Mouse (Mus musculus) forebrain, embryonic 15.5 days (tissue): ENCODE results near the gene Sox11. TPM values are rescaled to one million over a fixed set of nuclear protein-coding genes. Genes with fewer than 3 reads are reported as not detected.

Source experiments
- ATAC-seq: fragments of 200-750 bp; cut with Nextera tagmentation; replicated peaks from 2 replicates; pipeline ENCODE4 v1.8.0; 2017; ENCODE audit warnings: mild to moderate bottlenecking, moderate TSS enrichment, moderate library complexity
- H3K27ac ChIP-seq: fragments of 300-500 bp; sonication (generic); replicated peaks from 2 replicates; pipeline ENCODE4 v1.5.1; 2015; ENCODE audit warnings: mild to moderate bottlenecking, inconsistent platforms
- H3K27me3 ChIP-seq: fragments of 300-500 bp; sonication (generic); 2 replicates; pipeline ENCODE4 v1.6.1; 2015; ENCODE audit warnings: inconsistent platforms
- H3K36me3 ChIP-seq: fragments of 300-500 bp; sonication (generic); 2 replicates; pipeline ENCODE4 v1.6.1; 2015; ENCODE audit warnings: mild to moderate bottlenecking, inconsistent platforms
- H3K4me1 ChIP-seq: fragments of 300-500 bp; sonication (generic); 2 replicates; pipeline ENCODE4 v1.6.1; 2015; ENCODE audit warnings: inconsistent platforms
- H3K4me2 ChIP-seq: fragments of 300-500 bp; sonication (generic); replicated peaks from 2 replicates; pipeline ENCODE4 v1.6.1; 2015; ENCODE audit warnings: mild to moderate bottlenecking, inconsistent platforms
- H3K4me3 ChIP-seq: fragments of 300-500 bp; sonication (generic); 2 replicates; pipeline ENCODE4 v1.5.1; 2015; ENCODE audit warnings: mild to moderate bottlenecking, inconsistent platforms
- H3K9ac ChIP-seq: fragments of 300-500 bp; sonication (generic); replicated peaks from 2 replicates; pipeline ENCODE4 v1.6.1; 2015; ENCODE audit warnings: mild to moderate bottlenecking, inconsistent platforms
- H3K9me3 ChIP-seq: fragments of 300-500 bp; sonication (generic); 2 replicates; pipeline ENCODE4 v1.6.1; 2016; ENCODE audit warnings: inconsistent platforms
- WGBS: fragments of 180-500 bp; shearing (Covaris S2); methylation state at CpG from one replicate; pipeline ENCODE4 v1.1.7; 2015; ENCODE audit warnings: mixed read lengths; 5-methylcytosine and 5-hydroxymethylcytosine counted together
- polyA plus RNA-seq: library from polyadenylated mRNA; unstranded; fragments of >200 nt; fragmentation: Nextera tagmentation; extraction: Ambion mirVana; gene quantifications from 2 replicates; pipeline ENCODE4 v1.2.1, GENCODE M21; 2015

Gene Sox11
- 1,052 and 1,056 TPM in 2 replicates for polyA plus RNA-seq

DNA sequence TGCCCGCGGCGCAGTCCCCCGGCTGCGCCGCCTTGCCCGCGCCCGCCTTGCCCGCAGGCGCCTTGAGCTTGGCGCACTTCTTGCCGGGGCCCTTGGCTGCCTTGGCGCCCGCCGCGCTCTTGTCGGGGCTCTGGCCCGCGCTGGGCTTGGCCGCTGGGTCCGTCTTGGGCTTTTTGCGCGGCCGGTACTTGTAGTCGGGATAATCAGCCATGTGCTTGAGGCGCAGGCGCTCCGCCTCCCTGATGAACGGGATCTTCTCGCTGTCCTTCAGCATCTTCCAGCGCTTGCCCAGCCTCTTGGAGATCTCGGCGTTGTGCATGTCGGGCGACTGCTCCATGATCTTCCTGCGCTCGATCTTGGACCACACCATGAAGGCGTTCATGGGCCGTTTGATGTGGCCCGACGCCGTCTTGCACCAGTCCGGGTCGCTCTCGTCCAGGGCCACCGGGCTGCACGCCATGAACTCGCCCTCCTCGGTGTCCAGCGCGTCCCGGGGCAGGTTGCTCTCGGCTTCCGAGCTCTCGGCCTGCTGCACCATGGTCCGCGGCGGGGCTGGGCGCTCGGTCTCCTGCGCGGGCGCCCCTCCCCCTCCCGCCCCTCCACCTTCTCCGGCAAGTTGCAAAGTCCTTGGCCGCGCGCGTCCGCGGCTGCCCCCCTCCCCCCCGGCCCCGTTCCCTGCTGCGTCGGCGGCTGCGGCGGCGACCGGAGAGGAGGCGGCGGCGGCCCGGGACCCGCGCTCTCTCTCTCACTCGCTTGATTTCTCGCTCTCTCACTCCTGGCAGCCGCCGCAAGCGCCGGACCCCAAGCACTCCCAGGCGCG is at the start of gene Sox11:
TSS of gene Sox11 (minus strand) at position 704 of the 820 bp plus-strand sequence.
- Histone ChIP-seq H3K4me1 (peaks cover 18% of the 10 kb centered on the region), H3K9me3 (no peaks in the 10 kb centered on the region), H3K27ac (peak within 1 kb of the TSS; percentile 100), H3K9ac (peak within 1 kb of the TSS; percentile 100), H3K4me2 (peak within 1 kb of the TSS; percentile 57), H3K4me3 (peak within 1 kb of the TSS; percentile 96), H3K36me3 (no peaks in the 10 kb centered on the region), H3K27me3 (no peaks in the 10 kb centered on the region)
- WGBS: under 1% methylated on average over 88 of the region's 95 CpGs
- peak; percentile 46 for ATAC-seq

DNA sequence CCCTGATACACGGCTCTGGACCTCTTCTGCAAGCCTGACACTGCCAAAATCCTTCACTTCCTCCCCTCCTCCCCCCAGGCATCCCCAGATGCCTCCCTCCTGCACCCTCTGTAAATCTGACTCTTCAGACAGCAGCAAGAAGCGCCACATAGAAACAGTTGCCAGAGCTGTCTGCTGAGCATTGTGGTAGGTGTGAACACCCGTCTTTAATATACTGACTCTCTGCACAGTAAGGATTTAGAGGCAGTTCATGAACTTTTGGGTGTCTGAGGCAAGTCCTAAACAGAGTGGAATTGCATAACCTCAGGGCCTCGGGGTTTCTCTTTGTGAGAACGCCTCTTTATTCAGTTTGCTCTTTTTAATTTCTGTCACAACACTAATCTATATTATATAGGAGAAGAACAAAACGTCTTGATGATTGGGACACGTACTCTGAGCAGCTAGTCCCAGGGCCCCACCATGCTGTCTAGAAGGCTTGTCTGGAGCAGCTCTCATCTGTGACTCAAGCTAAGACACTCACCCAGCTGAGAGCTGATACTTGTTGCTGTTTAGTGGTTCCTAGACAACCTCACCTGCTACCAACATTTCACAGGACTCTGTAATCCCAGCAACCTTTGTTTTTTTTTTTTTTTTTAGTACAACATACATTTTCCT is 49.4 kb upstream of the Sox11 start:
- Histone ChIP-seq H3K27me3 (no peaks in the 10 kb centered on the region), H3K36me3 (no peaks in the 10 kb centered on the region), H3K9ac (no peak overlapping the region), H3K4me3 (no peak overlapping the region), H3K4me1 (peaks cover 4% of the 10 kb centered on the region; the same call in 1 of the 2 replicates), H3K9me3 (no peaks in the 10 kb centered on the region), H3K4me2 (no peak overlapping the region), H3K27ac (no peak overlapping the region)
- 18% methylated on average over 7 of the region's 7 CpGs for WGBS
- no peak for ATAC-seq

DNA sequence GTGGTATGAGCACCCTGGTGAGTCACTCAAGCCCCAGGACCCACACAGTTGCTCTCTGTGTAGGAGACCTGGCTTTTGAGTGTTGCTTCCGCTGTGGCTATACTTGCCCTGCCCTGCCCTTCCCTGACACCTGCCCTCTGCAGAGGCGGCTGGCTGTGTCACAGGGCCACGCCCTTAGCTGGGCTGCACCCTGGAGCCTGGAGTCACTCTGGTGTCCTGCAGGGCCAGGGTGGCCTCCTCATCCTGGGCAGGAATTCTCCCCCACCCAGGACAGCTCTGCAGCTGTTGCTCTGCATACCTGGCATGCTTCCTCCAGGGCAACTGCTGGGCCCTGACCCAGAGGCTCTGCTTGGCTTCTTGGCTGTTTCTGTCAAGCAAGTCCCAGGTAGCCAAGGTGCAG is 48.1 kb upstream of the Sox11 start:
- Histone ChIP-seq H3K4me3 (no peak overlapping the region), H3K9ac (no peak overlapping the region), H3K27me3 (no peaks in the 10 kb centered on the region), H3K4me1 (peaks cover 4% of the 10 kb centered on the region; the same call in 1 of the 2 replicates), H3K36me3 (no peaks in the 10 kb centered on the region), H3K4me2 (no peak overlapping the region), H3K27ac (no peak overlapping the region), H3K9me3 (no peaks in the 10 kb centered on the region)
- ATAC-seq: no peak
- 71% methylated on average over 3 of the region's 3 CpGs for WGBS

DNA sequence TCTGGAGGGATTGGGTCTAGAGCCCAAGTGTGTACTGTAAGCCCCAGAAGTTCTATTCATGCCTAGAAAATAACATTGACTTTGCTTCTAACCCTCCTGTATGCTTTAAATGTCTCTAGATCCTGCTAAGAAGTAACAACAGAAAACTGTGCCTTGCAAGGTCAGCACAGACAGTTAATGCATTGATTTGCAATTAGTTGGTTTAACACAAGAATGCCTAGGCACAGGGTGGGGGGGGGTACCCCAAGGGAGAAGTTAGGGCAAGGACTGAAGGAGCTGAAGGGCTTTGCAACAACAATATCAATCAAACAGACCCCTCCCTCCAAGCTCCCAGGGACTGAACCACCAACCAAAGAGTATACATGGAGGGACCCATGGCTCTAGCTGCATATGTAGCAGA is 47.1 kb upstream of the Sox11 start:
- H3K4me1 ChIP-seq: peaks cover 8% of the 10 kb centered on the region; the same call in 1 of the 2 replicates
- no peak overlapping the region for H3K4me2 ChIP-seq
- H3K9ac ChIP-seq: no peak overlapping the region
- H3K27me3 ChIP-seq: no peaks in the 10 kb centered on the region
- H3K9me3 ChIP-seq: no peaks in the 10 kb centered on the region
- H3K36me3 ChIP-seq: no peaks in the 10 kb centered on the region
- H3K27ac ChIP-seq: no peak overlapping the region
- no peak overlapping the region for H3K4me3 ChIP-seq
- ATAC-seq: no peak

DNA sequence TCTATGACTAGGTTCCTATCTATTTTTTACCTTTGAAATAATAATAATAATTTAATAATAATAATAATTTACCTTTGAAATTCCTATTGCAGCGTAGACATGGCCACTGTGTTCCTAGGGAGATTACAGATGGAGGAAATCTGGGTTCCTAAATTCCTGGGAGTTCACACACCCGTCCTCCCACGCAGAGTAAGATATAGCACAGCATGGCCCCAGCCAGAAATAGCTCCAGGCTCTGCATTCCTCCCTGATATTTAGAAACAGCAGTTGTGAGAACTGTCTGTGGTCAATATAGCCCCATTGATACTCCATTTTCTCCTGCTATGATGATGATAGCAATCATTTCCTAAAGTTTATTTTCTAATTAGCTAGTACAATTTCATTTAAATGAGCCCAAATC is 30.1 kb upstream of the Sox11 start:
- Histone ChIP-seq H3K4me2 (no peak overlapping the region), H3K4me3 (no peak overlapping the region), H3K36me3 (no peaks in the 10 kb centered on the region), H3K27me3 (no peaks in the 10 kb centered on the region), H3K9ac (no peak overlapping the region), H3K4me1 (no peaks in the 10 kb centered on the region), H3K9me3 (no peaks in the 10 kb centered on the region), H3K27ac (no peak overlapping the region)
- no peak for ATAC-seq
- WGBS: 91% methylated on average over 3 of the region's 3 CpGs

DNA sequence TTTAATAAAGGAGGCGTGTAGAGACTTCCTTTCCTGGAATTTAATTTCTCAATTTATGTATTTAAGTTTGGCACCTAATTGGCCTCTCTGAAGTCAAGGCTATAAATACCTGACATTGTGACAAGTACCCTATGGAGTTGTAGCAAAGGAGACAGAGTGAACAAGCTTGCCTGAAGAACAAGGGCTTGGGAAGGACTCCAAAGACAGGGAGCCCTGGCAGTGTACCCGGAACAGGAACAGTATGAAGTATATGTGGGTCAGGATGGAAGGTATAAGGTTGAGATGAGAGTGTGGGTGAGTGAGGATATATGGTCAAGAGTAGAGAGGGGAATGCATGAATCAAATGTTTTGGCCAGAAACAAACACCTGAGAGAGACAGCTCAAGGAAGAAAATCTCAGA is 28.4 kb upstream of the Sox11 start:
- no peak overlapping the region for H3K4me3 ChIP-seq
- no peak overlapping the region for H3K4me2 ChIP-seq
- no peak overlapping the region for H3K9ac ChIP-seq
- no peaks in the 10 kb centered on the region for H3K9me3 ChIP-seq
- H3K36me3 ChIP-seq: no peaks in the 10 kb centered on the region
- WGBS: 89% methylated on average over 2 of the region's 2 CpGs
- ATAC-seq: no peak
- H3K27me3 ChIP-seq: no peaks in the 10 kb centered on the region
- no peak overlapping the region for H3K27ac ChIP-seq
- no peaks in the 10 kb centered on the region for H3K4me1 ChIP-seq

DNA sequence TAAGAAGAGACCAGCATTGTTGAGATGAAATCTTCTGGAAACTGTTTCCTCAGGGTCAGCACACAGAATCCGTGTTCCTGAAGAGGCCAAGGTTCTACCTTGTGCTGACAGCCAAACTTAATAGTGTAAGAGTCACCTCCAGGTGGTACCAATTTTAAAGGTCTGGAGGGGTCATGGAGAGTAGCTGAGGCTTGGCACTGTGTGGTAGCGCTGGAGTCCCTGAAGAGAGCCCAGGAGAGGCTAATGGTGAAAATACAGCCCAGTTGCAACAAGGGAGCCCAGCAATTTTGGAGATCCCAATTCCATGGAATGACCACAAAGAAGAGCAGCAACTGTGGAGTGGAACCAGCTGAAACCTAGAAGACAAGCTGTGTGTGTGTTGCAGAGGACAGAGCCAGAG is 25.1 kb upstream of the Sox11 start:
- peaks cover 16% of the 10 kb centered on the region for H3K4me1 ChIP-seq
- ATAC-seq: no peak
- no peak overlapping the region for H3K27ac ChIP-seq
- no peak overlapping the region for H3K4me3 ChIP-seq
- H3K9me3 ChIP-seq: no peaks in the 10 kb centered on the region
- H3K4me2 ChIP-seq: no peak overlapping the region
- H3K36me3 ChIP-seq: no peaks in the 10 kb centered on the region
- no peak overlapping the region for H3K9ac ChIP-seq
- WGBS: 77% methylated on average over 2 of the region's 2 CpGs
- H3K27me3 ChIP-seq: no peaks in the 10 kb centered on the region

DNA sequence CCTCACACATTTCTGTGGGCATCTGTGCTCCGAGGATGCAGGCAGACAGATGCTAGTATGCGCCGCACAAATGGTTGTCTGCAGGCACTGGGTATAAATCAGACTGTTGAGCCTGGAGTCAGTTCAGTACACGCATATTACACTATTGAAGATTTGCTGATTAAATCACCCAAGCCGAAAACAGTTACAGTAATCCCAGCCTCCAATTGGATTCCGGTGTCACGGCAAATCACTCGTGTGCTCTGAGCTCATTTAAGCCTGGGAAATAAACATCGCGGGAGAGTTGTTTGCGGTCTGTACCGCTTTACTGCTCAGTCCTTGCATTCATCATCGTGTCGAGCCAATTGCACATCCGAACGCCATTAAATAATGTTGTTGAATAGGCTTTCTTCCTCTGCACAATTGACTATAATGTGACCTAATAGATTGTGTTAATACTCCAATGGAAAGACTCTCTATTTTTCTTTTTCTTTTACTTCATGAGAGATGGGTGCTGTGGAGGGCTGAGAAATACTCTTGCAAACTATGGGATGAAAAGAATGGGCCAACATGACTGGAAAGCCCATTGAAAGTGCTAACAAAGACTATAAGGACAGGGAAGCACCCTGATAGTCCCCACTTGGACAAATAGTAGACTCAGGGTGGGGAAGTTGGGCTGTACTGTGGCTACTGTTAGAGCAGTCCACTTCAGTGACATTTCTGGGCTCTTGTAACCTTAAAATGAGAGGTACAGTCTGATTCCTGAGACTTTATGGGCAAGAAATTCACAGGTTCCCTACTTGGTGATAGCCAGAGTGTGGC is 21.7 kb upstream of the Sox11 start:
- peak; percentile 90 for ATAC-seq
- H3K36me3 ChIP-seq: no peaks in the 10 kb centered on the region
- no peak overlapping the region; the same call in 1 of the 2 replicates for H3K9ac ChIP-seq
- peak overlapping the region; percentile 4; the same call in 1 of the 2 replicates for H3K4me3 ChIP-seq
- peaks cover 16% of the 10 kb centered on the region for H3K4me1 ChIP-seq
- H3K4me2 ChIP-seq: peak overlapping the region; percentile 32
- H3K9me3 ChIP-seq: no peaks in the 10 kb centered on the region
- no peaks in the 10 kb centered on the region for H3K27me3 ChIP-seq
- WGBS: 11% methylated on average over 16 of the region's 16 CpGs
- H3K27ac ChIP-seq: peak overlapping the region; percentile 68

DNA sequence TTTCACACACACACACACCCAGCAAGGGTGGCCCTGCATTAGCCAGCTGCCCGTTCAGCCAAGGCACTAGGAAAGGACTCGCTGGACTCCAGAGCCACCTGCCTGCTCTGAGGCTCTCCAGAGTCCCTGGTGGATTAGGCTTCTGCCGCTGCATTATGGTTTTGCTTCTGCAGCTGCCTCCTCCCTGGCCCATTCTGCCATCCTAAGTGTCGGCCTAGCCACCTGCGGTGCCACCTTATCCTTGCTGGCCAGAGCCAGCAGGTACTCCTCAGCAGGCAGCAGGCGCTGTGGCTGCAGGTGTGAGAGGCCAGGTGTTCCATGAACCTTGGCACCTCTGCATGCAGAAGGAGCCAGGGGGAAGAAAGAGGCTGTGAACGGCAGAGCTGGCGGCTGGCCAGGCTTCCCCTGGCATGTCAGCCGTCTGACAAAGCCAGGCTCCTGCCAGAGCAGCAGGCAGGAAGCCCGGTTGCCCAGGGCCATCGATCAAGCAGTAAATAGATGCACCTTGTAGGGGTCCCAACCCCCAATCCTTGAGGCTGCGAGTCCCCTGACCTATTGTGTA is 14.8 kb upstream of the Sox11 start:
- ATAC-seq: peak; percentile 90
- Histone ChIP-seq H3K9me3 (no peaks in the 10 kb centered on the region), H3K27me3 (no peaks in the 10 kb centered on the region), H3K9ac (no peak overlapping the region), H3K4me2 (peak overlapping the region; percentile 27), H3K4me1 (peaks cover 15% of the 10 kb centered on the region), H3K27ac (peak overlapping the region; percentile 87), H3K4me3 (no peak overlapping the region), H3K36me3 (no peaks in the 10 kb centered on the region)
- 7% methylated on average over 12 of the region's 12 CpGs for WGBS

DNA sequence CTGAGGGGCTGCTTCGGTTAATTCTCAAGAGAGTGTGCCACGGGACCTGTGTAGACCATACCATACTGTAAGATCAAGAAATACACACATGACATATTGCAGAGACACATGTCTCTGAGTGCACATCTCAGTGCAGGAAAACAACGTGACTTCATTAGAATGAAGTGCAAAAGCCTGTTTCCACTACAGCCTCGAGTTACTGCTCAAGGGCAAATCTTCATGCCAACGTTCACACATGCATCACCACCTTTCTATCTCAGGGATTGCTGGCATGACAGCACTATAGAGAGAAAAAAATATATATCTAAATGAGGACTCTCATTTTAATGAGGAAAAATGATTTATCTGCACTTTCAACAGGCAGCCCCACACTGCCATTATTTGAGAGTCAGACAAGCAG is 14.2 kb upstream of the Sox11 start:
- 47% methylated on average over 5 of the region's 5 CpGs for WGBS
- Histone ChIP-seq H3K27me3 (no peaks in the 10 kb centered on the region), H3K9ac (no peak overlapping the region), H3K4me3 (no peak overlapping the region), H3K27ac (peak overlapping the region; percentile 87), H3K36me3 (no peaks in the 10 kb centered on the region), H3K4me1 (peaks cover 15% of the 10 kb centered on the region), H3K4me2 (peak overlapping the region; percentile 27; the same call in 1 of the 2 replicates), H3K9me3 (no peaks in the 10 kb centered on the region)
- ATAC-seq: peak; percentile 8; the same call in 1 of the 2 replicates

DNA sequence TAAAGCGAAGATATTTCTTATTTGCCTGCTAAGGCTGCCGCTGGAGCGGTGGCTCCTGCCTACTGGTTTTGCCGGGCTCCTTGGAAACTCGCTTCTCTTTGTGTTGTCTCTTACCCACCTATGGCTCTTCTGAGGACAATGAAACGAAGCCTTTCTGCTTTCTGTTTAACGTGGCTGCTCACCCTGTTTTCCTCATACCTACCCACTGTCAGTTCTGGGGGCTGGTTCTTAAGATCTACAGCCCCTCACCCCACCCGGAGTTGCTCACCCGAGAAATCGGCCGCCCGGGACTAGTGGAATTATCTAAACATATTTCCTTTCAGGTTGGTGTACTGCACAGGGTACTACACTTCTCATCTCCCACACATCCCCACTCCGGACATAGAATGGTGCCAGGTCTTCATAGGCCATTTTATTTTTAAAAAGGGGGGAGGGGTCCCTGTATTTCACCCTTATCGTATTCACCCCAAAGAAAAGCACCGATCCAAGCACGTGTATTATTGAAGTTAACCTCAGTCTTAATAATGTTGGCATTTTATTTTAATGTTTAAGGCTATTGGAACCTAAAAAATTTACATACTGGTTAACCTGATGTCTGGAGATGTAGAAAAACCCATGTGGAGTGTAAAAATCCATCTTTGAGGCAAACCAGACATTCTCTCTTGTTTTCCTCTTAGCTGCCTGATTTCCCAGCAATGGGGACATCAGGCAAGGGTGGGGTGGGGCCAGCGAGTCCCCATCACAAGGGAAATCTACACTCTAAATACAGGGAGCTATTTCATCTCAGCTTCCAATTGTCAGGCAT is 1.4 kb upstream of the Sox11 start:
- Histone ChIP-seq H3K4me3 (peak overlapping the region; percentile 96), H3K4me2 (peak overlapping the region; percentile 57), H3K4me1 (peaks cover 19% of the 10 kb centered on the region), H3K9ac (peak overlapping the region; percentile 84), H3K27me3 (no peaks in the 10 kb centered on the region), H3K9me3 (no peaks in the 10 kb centered on the region), H3K36me3 (no peaks in the 10 kb centered on the region), H3K27ac (peak overlapping the region; percentile 100)
- peak; percentile 1; the same call in 1 of the 2 replicates for ATAC-seq
- under 1% methylated on average over 17 of the region's 17 CpGs for WGBS
